Mouse (Mus musculus): ENCODE measurements at regions not wholly inside any gene's neighbourhood (a gene's known extent, or its start where the extent isn't known, plus 50 kb on each side); places are given as distances from the start of the nearest gene placed in this dataset.

- no peak for DNase-seq
These were observed 51.6 kb upstream of the Cecr2 start for GRCm38 (mm10) chr6:120614526-120614925.

GRCm38 (mm10) chr6:120612346-120612745 lies 53.8 kb upstream of the Cecr2 start:
- DNase-seq, result no peak

- DNase-seq, result no peak
These were observed 56.3 kb upstream of the Cecr2 start for GRCm38 (mm10) chr6:120609858-120610257.

- no peak for DNase-seq
These were observed 60.7 kb upstream of the Cecr2 start for GRCm38 (mm10) chr6:120605471-120605870.

- DNase-seq, result peak; percentile 19
These were observed 61.9 kb upstream of the Cecr2 start for GRCm38 (mm10) chr6:120604020-120604958.

- DNase-seq, result peak; percentile 34
These were observed 62.7 kb upstream of the Cecr2 start for GRCm38 (mm10) chr6:120603454-120603853.

GRCm38 (mm10) chr6:120600376-120600775 lies 65.8 kb upstream of the Cecr2 start:
- no peak for DNase-seq

GRCm38 (mm10) chr6:120598471-120598870 lies 67.4 kb upstream of the Hdhd5 start:
- no peak for DNase-seq

- DNase-seq, result no peak
These were observed 66.8 kb upstream of the Hdhd5 start for GRCm38 (mm10) chr6:120597887-120598286.

- DNase-seq, result no peak
These were observed 65.6 kb upstream of the Hdhd5 start for GRCm38 (mm10) chr6:120596717-120597116.

- no peak for DNase-seq
These were observed 63.3 kb upstream of the Hdhd5 start for GRCm38 (mm10) chr6:120594463-120594862.

- no peak for DNase-seq
These were observed 61.6 kb upstream of the Hdhd5 start for GRCm38 (mm10) chr6:120592705-120593104.

- peak; percentile 40 for DNase-seq
These were observed 61.0 kb upstream of the Hdhd5 start for GRCm38 (mm10) chr6:120592031-120592681.

GRCm38 (mm10) chr6:120590191-120590590 lies 59.1 kb upstream of the Hdhd5 start:
- DNase-seq, result peak; percentile 68

- peak; percentile 73 for DNase-seq
These were observed 57.9 kb upstream of the Hdhd5 start for GRCm38 (mm10) chr6:120588701-120589659.

GRCm38 (mm10) chr6:120585941-120586280 lies 54.8 kb upstream of the Hdhd5 start:
- no peak for DNase-seq

GRCm38 (mm10) chr6:120585118-120585940 lies 54.2 kb upstream of the Hdhd5 start:
- DNase-seq, result peak; percentile 35

GRCm38 (mm10) chr6:120581748-120582147 lies 50.6 kb upstream of the Hdhd5 start:
- no peak for DNase-seq

All from adrenal gland, adult 2 months (tissue).